ENCODE assay signal across 18 mouse cellular contexts in genomic region chr3:88953246-88953645, GRCm38 (mm10).
"Had no signal": no experiment of that assay in that cellular context is flagged by ENCODE, and none has a peak within 500 bp of the region (broad histone marks: within the 10 kb centered on the region; RNA-seq: fewer than 3 reads in every experiment).

No protein-coding gene starts in this region.

- DNase-seq: kidney, postnatal 25 days; lung, adult 18-20 months; lung, postnatal 10 days; lung, postnatal 36 days; right cerebral cortex, postnatal 4 days; thymus, adult 2 months; thymus, postnatal 25 days had no signal

- H3K27me3 ChIP-seq: kidney, embryonic 15.5 days; limb, embryonic 13.5 days; lung, embryonic 15.5 days; megakaryocyte, embryonic 14.5 days; midbrain, embryonic 13.5 days had no signal

- H3K4me3 ChIP-seq: kidney, embryonic 15.5 days; limb, embryonic 10.5 days; limb, embryonic 13.5 days; lung, embryonic 15.5 days; megakaryocyte, embryonic 14.5 days; midbrain, embryonic 13.5 days had no signal

- H3K9ac ChIP-seq: kidney, embryonic 15.5 days; limb, embryonic 13.5 days; liver, embryonic 14.5 days; lung, embryonic 15.5 days had no signal

- H3K36me3 ChIP-seq: kidney, embryonic 15.5 days; limb, embryonic 13.5 days; lung, embryonic 15.5 days; midbrain, embryonic 10.5 days; midbrain, embryonic 13.5 days had no signal

- H3K9me3 ChIP-seq: kidney, embryonic 15.5 days; limb, embryonic 10.5 days; limb, embryonic 13.5 days; lung, embryonic 15.5 days; megakaryocyte, embryonic 14.5 days; midbrain, embryonic 10.5 days; midbrain, embryonic 13.5 days had no signal

- H3K27ac ChIP-seq: kidney, embryonic 15.5 days; limb, embryonic 10.5 days; limb, embryonic 13.5 days; liver, embryonic 14.5 days; lung, embryonic 15.5 days; midbrain, embryonic 10.5 days; midbrain, embryonic 13.5 days; stomach, postnatal 0 days had no signal

- H3K4me2 ChIP-seq: kidney, embryonic 15.5 days; limb, embryonic 13.5 days; lung, embryonic 15.5 days; midbrain, embryonic 13.5 days had no signal

- ATAC-seq: intestine, postnatal 0 days; midbrain, embryonic 13.5 days; midbrain, embryonic 16.5 days had no signal
